Mouse (Mus musculus): ENCODE data around the gene Carm1. TPM values are rescaled to one million over a fixed set of nuclear protein-coding genes. Genes with fewer than 3 reads are reported as not detected.
"Not testable (repeated sequence)": the region's sequence is repeated elsewhere in the genome, so short reads cannot be mapped to it uniquely, and the experiment has no call there.

Carm1 gene
- polyA plus RNA-seq, 1 experiment = not detected

DNA sequence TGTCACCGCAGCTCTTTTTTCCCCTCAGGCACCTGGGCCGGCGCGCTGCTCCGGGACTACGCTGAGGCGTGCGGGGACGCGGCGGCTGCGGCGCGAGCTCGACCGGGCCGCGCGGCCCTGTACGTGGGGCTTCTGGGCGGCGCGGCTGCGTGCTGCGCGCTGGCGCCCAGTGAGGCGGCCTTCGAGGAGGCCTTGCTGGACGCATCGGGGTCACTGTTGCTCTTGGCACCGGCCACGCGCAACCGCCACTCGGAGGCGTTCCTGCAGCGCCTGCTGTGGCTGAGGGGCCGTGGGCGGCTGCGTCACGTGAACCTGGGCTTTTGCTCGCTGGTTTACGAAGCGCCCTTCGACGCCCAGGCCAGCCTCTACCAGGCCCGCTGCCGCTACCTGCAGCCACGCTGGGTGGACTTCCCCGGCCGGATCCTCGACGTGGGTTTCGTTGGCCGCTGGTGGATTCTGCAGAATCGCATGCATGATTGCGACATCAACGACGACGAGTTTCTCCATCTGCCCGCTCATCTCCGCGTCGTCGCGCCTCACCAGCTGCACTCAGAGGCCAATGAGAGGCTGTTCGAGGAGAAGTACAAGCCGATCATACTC, 46.5 kb downstream of the Carm1 start:
- peak overlapping the region; percentile 68 for H3K4me3 ChIP-seq (ENCODE audit: insufficient read depth, low read depth, low read length)
- H3K4me1 ChIP-seq (ENCODE audit: control insufficient read depth, insufficient read depth, low read length) = peaks cover 6% of the 10 kb centered on the region
- no peak for TF ChIP-seq POLR2A (IDR thresholded peaks at IDR 0.05; ENCODE audit: insufficient read depth, low read depth, low read length)
- no peak for TF ChIP-seq CTCF (IDR thresholded peaks at IDR 0.05; ENCODE audit: insufficient read depth, low read depth, low read length)
- peak overlapping the region; percentile 53; the same call in 1 of the 2 replicates for H3K27ac ChIP-seq (ENCODE audit: insufficient read depth, low read depth, low read length)
- WGBS = under 1% methylated on average over 68 of the region's 69 CpGs

GRCm38 (mm10) chr9:21594350-21594749, 47.7 kb downstream of the Carm1 start:
- peak overlapping the region; percentile 11; the same call in 1 of the 2 replicates for H3K4me3 ChIP-seq (ENCODE audit: insufficient read depth, low read depth, low read length)
- H3K27ac ChIP-seq (ENCODE audit: insufficient read depth, low read depth, low read length); H3K4me1 ChIP-seq (ENCODE audit: control insufficient read depth, insufficient read depth, low read length): not testable (repeated sequence)
- WGBS = 52% methylated on average over 8 of the region's 8 CpGs

DNA sequence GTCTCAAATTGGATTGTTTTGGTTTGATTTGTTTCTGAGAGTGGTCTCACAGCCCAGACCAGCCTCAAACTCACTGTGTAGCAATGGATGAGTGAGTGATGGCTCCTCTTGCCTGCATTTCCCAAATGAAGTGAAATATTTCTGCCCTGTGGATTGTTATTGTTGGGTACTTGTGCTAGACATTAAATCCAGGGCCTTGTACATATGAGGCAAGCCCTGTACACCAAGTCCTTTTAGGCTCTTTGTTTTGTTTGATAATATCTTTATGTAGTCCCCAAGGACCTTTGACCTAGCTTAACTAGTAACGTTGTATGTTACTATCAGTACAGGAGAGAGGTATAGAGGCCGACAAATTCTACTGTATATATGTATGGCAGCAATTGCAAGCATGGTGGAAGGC, 48.1 kb downstream of the Carm1 start:
- H3K4me1 ChIP-seq (ENCODE audit: control insufficient read depth, insufficient read depth, low read length) = peaks cover 6% of the 10 kb centered on the region
- 74% methylated on average over 2 of the region's 2 CpGs for WGBS
- no peak overlapping the region for H3K4me3 ChIP-seq (ENCODE audit: insufficient read depth, low read depth, low read length)
- H3K27ac ChIP-seq (ENCODE audit: insufficient read depth, low read depth, low read length) = no peak overlapping the region
- no peak for TF ChIP-seq CTCF (IDR thresholded peaks at IDR 0.05; ENCODE audit: insufficient read depth, low read depth, low read length)
- TF ChIP-seq POLR2A (IDR thresholded peaks at IDR 0.05; ENCODE audit: insufficient read depth, low read depth, low read length) = no peak

DNA sequence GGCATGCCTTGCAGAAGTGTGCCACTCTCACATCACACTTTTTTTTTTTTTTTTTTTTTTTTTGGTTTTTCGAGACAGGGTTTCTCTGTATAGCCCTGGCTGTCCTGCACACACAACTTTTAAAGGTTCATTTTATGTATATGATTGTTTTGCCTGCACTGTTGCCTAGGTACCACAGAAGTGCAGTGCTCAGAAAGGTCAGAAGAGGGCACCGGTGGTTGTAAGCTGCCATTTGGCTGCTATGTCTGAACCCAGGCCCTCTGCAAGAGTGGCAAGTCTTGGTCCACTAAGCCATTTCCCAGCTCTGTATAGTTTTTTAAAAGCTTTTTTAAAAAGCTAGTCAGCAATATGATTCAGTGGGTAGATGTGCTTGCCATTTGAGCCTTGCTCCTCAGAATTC, 51.5 kb downstream of the Carm1 start:
- TF ChIP-seq CTCF (IDR thresholded peaks at IDR 0.05; ENCODE audit: insufficient read depth, low read depth, low read length) = no peak
- TF ChIP-seq POLR2A (IDR thresholded peaks at IDR 0.05; ENCODE audit: insufficient read depth, low read depth, low read length) = no peak
- Histone ChIP-seq H3K27ac (ENCODE audit: insufficient read depth, low read depth, low read length) (no peak overlapping the region), H3K4me3 (ENCODE audit: insufficient read depth, low read depth, low read length) (no peak overlapping the region), H3K4me1 (ENCODE audit: control insufficient read depth, insufficient read depth, low read length) (peaks cover 4% of the 10 kb centered on the region)
- 29% methylated on average over 2 of the region's 2 CpGs for WGBS

DNA sequence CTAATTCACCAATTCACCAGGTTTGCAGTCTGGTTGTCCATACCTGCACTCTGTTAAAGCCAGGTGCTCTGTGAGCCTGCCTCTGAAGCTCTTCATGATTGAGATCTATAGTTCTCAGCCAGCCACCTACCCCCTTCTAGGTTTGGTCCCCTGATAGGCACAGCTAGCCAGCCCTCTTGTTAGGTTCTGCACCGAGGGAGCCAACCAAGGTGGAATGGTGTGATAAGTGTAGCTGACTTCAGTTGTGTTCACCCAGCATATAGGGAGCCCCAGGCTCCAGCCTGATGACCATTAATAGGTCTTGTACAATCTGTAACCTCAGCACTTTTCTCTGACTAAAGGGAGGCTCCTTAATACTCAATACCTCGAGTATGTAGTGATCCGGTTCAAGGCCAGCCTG, 53.5 kb downstream of the Carm1 start:
- Histone ChIP-seq H3K4me3 (ENCODE audit: insufficient read depth, low read depth, low read length) (no peak overlapping the region), H3K4me1 (ENCODE audit: control insufficient read depth, insufficient read depth, low read length) (no peaks in the 10 kb centered on the region), H3K27ac (ENCODE audit: insufficient read depth, low read depth, low read length) (no peak overlapping the region)
- TF ChIP-seq CTCF (IDR thresholded peaks at IDR 0.05; ENCODE audit: insufficient read depth, low read depth, low read length) = no peak
- no peak for TF ChIP-seq POLR2A (IDR thresholded peaks at IDR 0.05; ENCODE audit: insufficient read depth, low read depth, low read length)
- 73% methylated on average over 3 of the region's 3 CpGs for WGBS

DNA sequence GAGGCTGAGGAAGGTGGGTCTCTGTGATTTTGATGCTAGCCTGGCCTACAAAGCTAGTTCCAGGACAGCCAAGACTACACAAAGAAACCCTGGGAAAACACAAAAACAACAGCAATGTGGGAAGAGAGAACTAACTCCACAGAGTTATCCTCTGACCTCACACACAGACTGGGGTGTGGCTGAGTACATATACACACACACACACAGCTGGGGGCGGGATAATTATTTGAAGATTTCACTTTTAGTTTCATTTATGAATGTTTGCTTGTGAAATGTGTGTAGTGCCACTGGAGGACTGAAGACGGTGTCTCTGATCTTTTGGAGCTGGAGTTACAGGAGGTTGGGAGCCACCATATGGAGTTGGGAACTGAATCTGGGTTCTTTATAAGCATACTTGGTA, 54.4 kb downstream of the Carm1 start:
- Histone ChIP-seq H3K4me3 (ENCODE audit: insufficient read depth, low read depth, low read length) (no peak overlapping the region), H3K27ac (ENCODE audit: insufficient read depth, low read depth, low read length) (no peak overlapping the region), H3K4me1 (ENCODE audit: control insufficient read depth, insufficient read depth, low read length) (no peaks in the 10 kb centered on the region)
- no peak for TF ChIP-seq CTCF (IDR thresholded peaks at IDR 0.05; ENCODE audit: insufficient read depth, low read depth, low read length)
- no peak for TF ChIP-seq POLR2A (IDR thresholded peaks at IDR 0.05; ENCODE audit: insufficient read depth, low read depth, low read length)
- 87% methylated on average over 2 of the region's 2 CpGs for WGBS

- TF ChIP-seq POLR2A (IDR thresholded peaks at IDR 0.05; ENCODE audit: insufficient read depth, low read depth, low read length) (no peak), CTCF (IDR thresholded peaks at IDR 0.05; ENCODE audit: insufficient read depth, low read depth, low read length) (peak; percentile 57)
- Histone ChIP-seq H3K4me1 (ENCODE audit: control insufficient read depth, insufficient read depth, low read length) (no peaks in the 10 kb centered on the region), H3K27ac (ENCODE audit: insufficient read depth, low read depth, low read length) (no peak overlapping the region), H3K4me3 (ENCODE audit: insufficient read depth, low read depth, low read length) (no peak overlapping the region)
- WGBS = 50% methylated on average over 10 of the region's 10 CpGs
Observed at GRCm38 (mm10) chr9:21601722-21602399, 55.2 kb downstream of the Carm1 start.

GRCm38 (mm10) chr9:21604119-21604518, 57.4 kb downstream of the Carm1 start:
- 72% methylated on average over 5 of the region's 5 CpGs for WGBS

DNA sequence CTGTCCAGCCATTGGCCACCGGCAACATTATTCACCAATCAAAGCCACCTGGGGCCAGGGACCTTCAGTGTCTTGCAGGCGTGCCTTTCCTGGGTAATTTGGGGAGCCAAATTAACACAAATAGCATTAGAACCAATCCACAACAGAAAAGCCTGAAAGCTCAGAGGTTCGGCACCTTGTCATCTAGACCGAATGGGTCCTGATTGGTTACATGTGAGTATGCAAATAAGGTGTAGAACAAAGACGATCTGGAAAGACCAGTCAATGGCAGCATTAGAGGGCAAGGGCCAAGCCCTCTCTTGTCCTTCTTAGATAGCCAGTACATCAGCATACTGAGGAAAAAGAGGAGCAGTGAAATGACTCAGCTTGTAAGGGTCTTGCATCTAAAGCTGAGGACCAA, 59.2 kb downstream of the Carm1 start:
- Histone ChIP-seq H3K27ac (ENCODE audit: insufficient read depth, low read depth, low read length) (no peak overlapping the region), H3K4me3 (ENCODE audit: insufficient read depth, low read depth, low read length) (no peak overlapping the region), H3K4me1 (ENCODE audit: control insufficient read depth, insufficient read depth, low read length) (no peaks in the 10 kb centered on the region)
- WGBS = 74% methylated on average over 5 of the region's 5 CpGs
- TF ChIP-seq POLR2A (IDR thresholded peaks at IDR 0.05; ENCODE audit: insufficient read depth, low read depth, low read length) = no peak
- TF ChIP-seq CTCF (IDR thresholded peaks at IDR 0.05; ENCODE audit: insufficient read depth, low read depth, low read length) = no peak

More at GRCm38 (mm10) chr9:21604119-21604518, 57.4 kb downstream of the Carm1 start:
- H3K4me3 ChIP-seq (ENCODE audit: insufficient read depth, low read depth, low read length) = no peak overlapping the region
- H3K27ac ChIP-seq (ENCODE audit: insufficient read depth, low read depth, low read length) = no peak overlapping the region
- no peaks in the 10 kb centered on the region for H3K4me1 ChIP-seq (ENCODE audit: control insufficient read depth, insufficient read depth, low read length)
- TF ChIP-seq POLR2A (IDR thresholded peaks at IDR 0.05; ENCODE audit: insufficient read depth, low read depth, low read length) (no peak), CTCF (IDR thresholded peaks at IDR 0.05; ENCODE audit: insufficient read depth, low read depth, low read length) (no peak)
